Mouse (Mus musculus): ENCODE data around the gene Itgb2. TPM values are rescaled to one million over a fixed set of nuclear protein-coding genes. Genes with fewer than 3 reads are reported as not detected.

Itgb2 gene
- polyA plus RNA-seq, 1 experiment from 2014 or later, result 20.6 TPM

DNA sequence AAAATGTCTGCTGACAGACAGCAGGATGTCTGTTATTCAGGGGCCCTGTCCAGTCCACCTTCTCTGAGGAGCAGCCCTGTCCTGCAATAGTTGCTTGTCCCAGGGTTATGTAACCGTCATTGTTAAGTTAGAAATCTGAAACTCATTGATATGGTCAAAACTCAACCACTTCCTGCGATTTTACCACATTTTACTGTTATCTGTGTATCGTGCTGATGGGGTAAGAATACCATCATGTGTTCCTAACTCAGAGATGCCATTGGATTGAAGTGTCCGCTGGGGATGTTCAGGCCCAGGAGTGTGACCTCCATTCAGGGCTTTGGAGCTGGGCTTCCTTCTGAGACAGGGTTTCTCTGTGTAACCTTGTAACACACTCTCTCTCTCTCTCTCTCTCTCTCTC lies 24.9 kb downstream of the Itgb2 start:
- WGBS (ENCODE audit: insufficient replicate concordance), result 41% methylated on average over 4 of the region's 4 CpGs
- no peak for ATAC-seq (ENCODE audit: low read depth)
- no peaks in the 10 kb centered on the region for H3K4me1 ChIP-seq (ENCODE audit: control insufficient read depth, low read depth, low read length)
- H3K27ac ChIP-seq (ENCODE audit: low read length), result no peak overlapping the region
- no peaks in the 10 kb centered on the region for H3K36me3 ChIP-seq (ENCODE audit: control insufficient read depth, insufficient read depth)
- H3K9me3 ChIP-seq (replicated peaks; ENCODE audit: control insufficient read depth, low read length), result no peaks in the 10 kb centered on the region
- no peaks in the 10 kb centered on the region for H3K27me3 ChIP-seq (ENCODE audit: control insufficient read depth, insufficient read depth, low read depth, low read length)
- no peak overlapping the region for H3K4me2 ChIP-seq (ENCODE audit: low read depth, low read length)
- H3K4me3 ChIP-seq (ENCODE audit: low read depth, low read length), result no peak overlapping the region
- no peak overlapping the region for H3K9ac ChIP-seq (ENCODE audit: low read depth, low read length)

DNA sequence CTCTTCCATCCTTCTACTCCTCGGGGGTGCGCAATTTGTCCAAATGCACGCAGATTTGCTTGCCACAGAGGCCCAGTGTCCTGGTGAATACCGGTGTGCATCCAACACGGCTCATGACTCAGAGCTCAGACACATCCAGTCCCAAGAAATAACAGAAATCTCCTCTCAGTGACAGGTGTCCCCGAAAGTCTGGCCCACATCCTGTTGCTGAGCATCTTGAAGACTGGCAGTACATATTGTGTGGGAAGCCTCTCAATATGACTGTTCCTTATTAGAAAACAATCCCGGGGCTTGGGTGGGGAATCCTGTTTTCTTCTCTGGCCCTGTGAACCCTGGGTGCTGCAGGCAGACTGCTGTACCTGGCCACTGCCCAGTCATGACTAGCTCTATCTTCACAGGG lies 26.6 kb downstream of the Itgb2 start:
- H3K27me3 ChIP-seq (ENCODE audit: control insufficient read depth, insufficient read depth, low read depth, low read length), result no peaks in the 10 kb centered on the region
- no peak overlapping the region for H3K4me2 ChIP-seq (ENCODE audit: low read depth, low read length)
- no peak overlapping the region for H3K27ac ChIP-seq (ENCODE audit: low read length)
- H3K4me1 ChIP-seq (ENCODE audit: control insufficient read depth, low read depth, low read length), result peaks cover 7% of the 10 kb centered on the region
- no peak overlapping the region for H3K4me3 ChIP-seq (ENCODE audit: low read depth, low read length)
- H3K36me3 ChIP-seq (ENCODE audit: control insufficient read depth, insufficient read depth), result no peaks in the 10 kb centered on the region
- H3K9me3 ChIP-seq (replicated peaks; ENCODE audit: control insufficient read depth, low read length), result no peaks in the 10 kb centered on the region
- no peak overlapping the region for H3K9ac ChIP-seq (ENCODE audit: low read depth, low read length)
- 73% methylated on average over 7 of the region's 7 CpGs for WGBS (ENCODE audit: insufficient replicate concordance)
- ATAC-seq (ENCODE audit: low read depth), result no peak

DNA sequence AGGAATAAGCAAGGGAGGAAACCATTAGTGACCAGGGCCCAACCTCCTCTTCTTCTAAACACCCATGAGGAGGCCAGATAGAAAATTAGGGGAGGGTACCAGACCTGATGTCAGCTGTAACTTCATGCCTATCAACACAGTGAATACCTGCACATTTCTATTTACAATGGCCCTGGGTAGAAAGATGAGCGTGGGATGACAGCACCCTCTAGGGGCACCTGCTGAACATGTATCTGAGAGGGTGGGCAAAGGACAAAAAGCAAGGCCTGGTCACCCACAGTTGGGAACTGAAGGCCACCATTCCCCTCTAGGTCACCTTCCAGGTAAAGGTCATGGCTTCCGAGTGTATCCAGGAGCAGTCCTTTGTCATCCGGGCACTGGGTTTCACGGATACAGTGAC lies 27.6 kb downstream of the Itgb2 start:
- Histone ChIP-seq H3K4me3 (ENCODE audit: low read depth, low read length) (no peak overlapping the region), H3K9me3 (replicated peaks; ENCODE audit: control insufficient read depth, low read length) (no peaks in the 10 kb centered on the region), H3K4me2 (ENCODE audit: low read depth, low read length) (no peak overlapping the region), H3K9ac (ENCODE audit: low read depth, low read length) (no peak overlapping the region), H3K4me1 (ENCODE audit: control insufficient read depth, low read depth, low read length) (peaks cover 7% of the 10 kb centered on the region), H3K36me3 (ENCODE audit: control insufficient read depth, insufficient read depth) (no peaks in the 10 kb centered on the region), H3K27me3 (ENCODE audit: control insufficient read depth, insufficient read depth, low read depth, low read length) (no peaks in the 10 kb centered on the region), H3K27ac (ENCODE audit: low read length) (no peak overlapping the region)
- ATAC-seq (ENCODE audit: low read depth), result no peak
- 75% methylated on average over 4 of the region's 4 CpGs for WGBS (ENCODE audit: insufficient replicate concordance)

DNA sequence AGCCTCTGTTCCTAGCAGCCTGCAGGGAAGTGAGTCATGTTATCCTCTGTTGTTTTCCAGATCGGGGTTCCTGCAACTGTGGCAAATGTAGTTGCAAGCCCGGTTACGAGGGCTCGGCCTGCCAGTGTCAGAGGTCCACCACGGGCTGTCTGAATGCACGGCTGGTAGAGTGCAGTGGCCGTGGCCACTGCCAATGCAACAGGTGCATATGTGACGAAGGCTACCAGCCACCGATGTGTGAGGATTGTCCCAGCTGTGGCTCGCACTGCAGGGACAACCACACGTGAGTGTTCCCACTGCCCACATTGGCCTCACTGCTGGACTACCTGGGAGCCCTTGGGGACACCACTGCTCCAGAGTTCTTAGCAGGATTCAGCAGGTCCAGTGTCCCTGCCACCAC lies 30.0 kb downstream of the Itgb2 start:
- H3K27me3 ChIP-seq (ENCODE audit: control insufficient read depth, insufficient read depth, low read depth, low read length), result no peaks in the 10 kb centered on the region
- no peak overlapping the region for H3K27ac ChIP-seq (ENCODE audit: low read length)
- no peaks in the 10 kb centered on the region for H3K9me3 ChIP-seq (replicated peaks; ENCODE audit: control insufficient read depth, low read length)
- no peak overlapping the region for H3K4me3 ChIP-seq (ENCODE audit: low read depth, low read length)
- H3K4me2 ChIP-seq (ENCODE audit: low read depth, low read length), result no peak overlapping the region
- 69% methylated on average over 11 of the region's 11 CpGs for WGBS (ENCODE audit: insufficient replicate concordance)
- ATAC-seq (ENCODE audit: low read depth), result no peak
- H3K9ac ChIP-seq (ENCODE audit: low read depth, low read length), result no peak overlapping the region
- H3K36me3 ChIP-seq (ENCODE audit: control insufficient read depth, insufficient read depth), result no peaks in the 10 kb centered on the region
- H3K4me1 ChIP-seq (ENCODE audit: control insufficient read depth, low read depth, low read length), result peaks cover 7% of the 10 kb centered on the region

DNA sequence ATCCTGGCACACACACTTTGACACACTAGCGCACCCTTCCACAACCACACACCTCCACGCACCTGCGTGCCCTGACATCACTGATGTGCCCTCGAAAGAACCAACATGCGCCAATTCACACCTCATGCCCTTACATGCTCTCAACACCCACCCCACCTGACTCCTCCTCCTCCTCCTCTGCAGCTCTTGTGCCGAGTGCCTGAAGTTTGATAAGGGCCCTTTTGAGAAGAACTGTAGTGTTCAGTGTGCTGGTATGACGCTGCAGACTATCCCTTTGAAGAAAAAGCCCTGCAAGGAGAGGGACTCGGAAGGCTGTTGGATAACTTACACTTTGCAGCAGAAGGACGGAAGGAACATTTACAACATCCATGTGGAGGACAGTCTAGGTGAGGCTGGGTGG lies 30.8 kb downstream of the Itgb2 start:
- no peaks in the 10 kb centered on the region for H3K36me3 ChIP-seq (ENCODE audit: control insufficient read depth, insufficient read depth)
- no peaks in the 10 kb centered on the region for H3K9me3 ChIP-seq (replicated peaks; ENCODE audit: control insufficient read depth, low read length)
- H3K9ac ChIP-seq (ENCODE audit: low read depth, low read length), result no peak overlapping the region
- H3K4me3 ChIP-seq (ENCODE audit: low read depth, low read length), result no peak overlapping the region
- no peak overlapping the region for H3K4me2 ChIP-seq (ENCODE audit: low read depth, low read length)
- no peak for ATAC-seq (ENCODE audit: low read depth)
- H3K4me1 ChIP-seq (ENCODE audit: control insufficient read depth, low read depth, low read length), result peaks cover 7% of the 10 kb centered on the region
- no peaks in the 10 kb centered on the region for H3K27me3 ChIP-seq (ENCODE audit: control insufficient read depth, insufficient read depth, low read depth, low read length)
- no peak overlapping the region for H3K27ac ChIP-seq (ENCODE audit: low read length)
- 71% methylated on average over 9 of the region's 9 CpGs for WGBS (ENCODE audit: insufficient replicate concordance)

DNA sequence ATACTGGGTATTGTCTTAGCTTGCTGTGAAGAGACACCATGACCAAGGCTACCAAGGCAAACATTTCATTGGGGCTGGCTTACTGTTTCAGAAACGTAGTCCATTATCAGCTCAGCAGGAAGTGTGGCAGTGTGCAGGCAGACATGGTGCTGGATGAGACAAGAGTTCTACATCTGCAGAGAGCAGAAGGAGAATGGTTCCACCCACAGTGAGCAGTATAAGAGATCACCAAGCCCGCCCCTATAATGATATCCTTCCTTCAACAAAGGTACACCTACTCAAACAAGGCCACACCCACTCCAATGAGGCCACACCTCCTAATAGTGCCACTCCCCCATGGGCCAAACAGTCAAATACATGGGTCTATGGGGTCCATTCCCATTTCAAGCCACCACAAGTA lies 31.5 kb downstream of the Itgb2 start:
- Histone ChIP-seq H3K9me3 (replicated peaks; ENCODE audit: control insufficient read depth, low read length) (no peaks in the 10 kb centered on the region), H3K4me3 (ENCODE audit: low read depth, low read length) (no peak overlapping the region), H3K4me2 (ENCODE audit: low read depth, low read length) (no peak overlapping the region), H3K36me3 (ENCODE audit: control insufficient read depth, insufficient read depth) (no peaks in the 10 kb centered on the region), H3K27ac (ENCODE audit: low read length) (no peak overlapping the region), H3K9ac (ENCODE audit: low read depth, low read length) (no peak overlapping the region), H3K27me3 (ENCODE audit: control insufficient read depth, insufficient read depth, low read depth, low read length) (no peaks in the 10 kb centered on the region), H3K4me1 (ENCODE audit: control insufficient read depth, low read depth, low read length) (peaks cover 7% of the 10 kb centered on the region)
- 0 out of 2 replicates have a peak, but pooled peaks have one; percentile 31 for ATAC-seq (ENCODE audit: low read depth)
- 44% methylated on average over 2 of the region's 2 CpGs for WGBS (ENCODE audit: insufficient replicate concordance)

DNA sequence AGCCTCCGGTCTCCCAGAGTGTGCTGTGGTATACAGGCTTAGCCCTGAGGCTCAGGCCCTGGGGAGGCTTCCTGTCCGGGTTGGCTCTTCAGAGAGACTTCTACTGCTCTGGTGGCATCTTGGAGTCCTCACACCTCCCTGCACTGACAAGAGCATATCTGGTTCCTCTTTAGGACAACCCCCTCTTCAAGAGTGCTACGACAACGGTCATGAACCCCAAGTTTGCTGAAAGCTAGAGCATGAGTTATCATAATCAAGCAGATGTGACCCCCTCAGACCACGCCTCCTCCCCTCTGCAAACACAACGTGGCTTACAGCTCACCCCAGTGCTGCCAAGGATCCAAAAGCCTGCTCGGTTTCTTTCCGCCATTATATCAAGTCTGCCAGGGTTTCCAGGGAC lies 35.0 kb downstream of the Itgb2 start:
- WGBS (ENCODE audit: insufficient replicate concordance), result 43% methylated on average over 8 of the region's 8 CpGs
- Histone ChIP-seq H3K4me1 (ENCODE audit: control insufficient read depth, low read depth, low read length) (peaks cover 7% of the 10 kb centered on the region), H3K4me3 (ENCODE audit: low read depth, low read length) (no peak overlapping the region), H3K27ac (ENCODE audit: low read length) (no peak overlapping the region), H3K36me3 (ENCODE audit: control insufficient read depth, insufficient read depth) (no peaks in the 10 kb centered on the region), H3K27me3 (ENCODE audit: control insufficient read depth, insufficient read depth, low read depth, low read length) (no peaks in the 10 kb centered on the region), H3K9me3 (replicated peaks; ENCODE audit: control insufficient read depth, low read length) (no peaks in the 10 kb centered on the region), H3K4me2 (ENCODE audit: low read depth, low read length) (no peak overlapping the region), H3K9ac (ENCODE audit: low read depth, low read length) (no peak overlapping the region)
- ATAC-seq (ENCODE audit: low read depth), result no peak

DNA sequence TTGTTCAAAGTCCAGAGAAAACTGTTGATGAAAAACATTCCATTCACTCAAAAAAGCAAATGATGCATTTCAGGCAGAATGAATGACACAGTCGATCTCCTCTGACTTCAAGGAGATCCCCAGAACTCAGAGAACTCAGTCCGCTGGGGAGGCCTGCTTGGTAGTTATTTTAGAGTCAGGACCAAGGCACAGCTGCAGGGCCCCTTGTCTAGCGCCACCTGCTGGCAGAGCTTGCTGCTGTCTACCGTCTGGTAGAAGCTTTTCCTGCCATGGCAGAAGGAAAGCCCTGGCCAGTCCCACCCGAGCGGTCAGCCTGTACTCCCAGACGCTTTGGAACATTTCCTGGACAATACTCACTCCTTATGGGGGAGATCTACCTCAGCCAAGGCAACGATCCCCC lies 36.6 kb downstream of the Itgb2 start:
- H3K4me2 ChIP-seq (ENCODE audit: low read depth, low read length), result no peak overlapping the region
- no peaks in the 10 kb centered on the region for H3K36me3 ChIP-seq (ENCODE audit: control insufficient read depth, insufficient read depth)
- no peaks in the 10 kb centered on the region for H3K27me3 ChIP-seq (ENCODE audit: control insufficient read depth, insufficient read depth, low read depth, low read length)
- H3K27ac ChIP-seq (ENCODE audit: low read length), result no peak overlapping the region
- no peak overlapping the region for H3K9ac ChIP-seq (ENCODE audit: low read depth, low read length)
- no peak overlapping the region for H3K4me3 ChIP-seq (ENCODE audit: low read depth, low read length)
- H3K9me3 ChIP-seq (replicated peaks; ENCODE audit: control insufficient read depth, low read length), result no peaks in the 10 kb centered on the region
- H3K4me1 ChIP-seq (ENCODE audit: control insufficient read depth, low read depth, low read length), result no peaks in the 10 kb centered on the region; the same call in none of the 2 replicates
- WGBS (ENCODE audit: insufficient replicate concordance), result 19% methylated on average over 8 of the region's 8 CpGs
- ATAC-seq (ENCODE audit: low read depth), result no peak

DNA sequence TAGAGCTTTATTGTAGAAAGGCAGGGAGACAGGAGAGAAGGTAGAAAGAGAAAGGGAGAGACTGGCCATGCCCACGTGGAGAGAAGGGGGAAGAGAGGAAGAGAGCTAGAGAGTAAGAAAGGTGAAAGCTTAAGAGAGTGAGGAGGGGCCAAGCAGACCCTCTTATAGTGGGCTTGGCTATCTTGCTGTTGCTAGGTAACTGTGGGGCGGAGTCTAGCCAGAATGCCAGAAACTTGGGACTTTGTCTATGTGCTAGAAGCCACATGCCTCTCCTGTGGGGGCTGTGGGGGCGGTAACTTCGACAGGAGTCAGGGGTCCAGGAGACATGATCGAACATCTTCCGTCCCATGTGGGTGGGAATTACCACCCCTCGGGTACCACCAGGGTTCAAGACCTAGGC lies 39.4 kb downstream of the Itgb2 start:
- Histone ChIP-seq H3K27me3 (ENCODE audit: control insufficient read depth, insufficient read depth, low read depth, low read length) (no peaks in the 10 kb centered on the region), H3K4me3 (ENCODE audit: low read depth, low read length) (no peak overlapping the region), H3K4me2 (ENCODE audit: low read depth, low read length) (no peak overlapping the region), H3K36me3 (ENCODE audit: control insufficient read depth, insufficient read depth) (no peaks in the 10 kb centered on the region), H3K9me3 (replicated peaks; ENCODE audit: control insufficient read depth, low read length) (no peaks in the 10 kb centered on the region), H3K4me1 (ENCODE audit: control insufficient read depth, low read depth, low read length) (peaks cover 6% of the 10 kb centered on the region), H3K27ac (ENCODE audit: low read length) (no peak overlapping the region), H3K9ac (ENCODE audit: low read depth, low read length) (no peak overlapping the region)
- ATAC-seq (ENCODE audit: low read depth), result no peak
- 44% methylated on average over 7 of the region's 7 CpGs for WGBS (ENCODE audit: insufficient replicate concordance)

All from liver, embryonic 16.5 days (tissue).